Mouse (Mus musculus): Measurements from ENCODE around the gene Patj.

Gene Patj

DNA sequence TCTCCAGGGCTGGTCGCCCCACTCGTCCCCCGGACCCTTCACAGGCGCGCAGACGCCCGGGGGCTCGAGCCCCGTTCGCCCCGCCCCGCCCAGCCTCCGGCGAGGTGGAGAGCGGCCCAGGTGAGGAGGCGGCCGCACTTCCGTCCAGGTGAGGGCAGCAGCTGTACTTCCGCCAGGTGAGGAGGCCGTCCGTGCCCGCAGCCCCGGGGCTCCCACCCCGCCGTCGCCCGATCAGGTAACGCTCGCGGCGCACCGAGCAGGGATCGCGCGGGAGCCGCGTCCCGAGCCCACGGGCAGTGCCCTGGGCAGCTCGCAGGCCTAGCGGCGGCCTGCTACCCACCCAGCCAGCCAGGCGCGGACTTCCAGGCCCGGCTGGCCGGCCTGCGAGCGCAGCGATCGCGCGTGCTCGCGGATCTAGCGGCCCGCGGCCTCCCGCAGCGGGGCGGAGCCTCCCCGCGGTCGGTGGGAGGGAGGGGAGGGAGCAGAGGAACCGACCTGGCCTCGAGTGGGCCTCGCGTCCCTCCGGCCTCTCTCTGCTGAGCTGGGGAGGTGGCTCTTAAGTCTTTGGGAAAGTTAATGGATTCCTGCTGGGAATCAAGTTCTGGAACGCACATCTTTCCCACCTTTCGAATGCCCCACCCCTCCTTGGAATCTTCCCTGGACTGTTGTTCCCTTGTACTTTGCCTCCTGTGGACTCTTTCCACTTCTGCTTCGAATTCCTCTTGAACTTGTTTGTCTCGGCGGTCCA is at the start of gene Patj:
Patj (plus strand) TSS at position 96 of the 748 bp plus-strand sequence.
- WGBS, result 2% methylated on average over 73 of the region's 73 CpGs

DNA sequence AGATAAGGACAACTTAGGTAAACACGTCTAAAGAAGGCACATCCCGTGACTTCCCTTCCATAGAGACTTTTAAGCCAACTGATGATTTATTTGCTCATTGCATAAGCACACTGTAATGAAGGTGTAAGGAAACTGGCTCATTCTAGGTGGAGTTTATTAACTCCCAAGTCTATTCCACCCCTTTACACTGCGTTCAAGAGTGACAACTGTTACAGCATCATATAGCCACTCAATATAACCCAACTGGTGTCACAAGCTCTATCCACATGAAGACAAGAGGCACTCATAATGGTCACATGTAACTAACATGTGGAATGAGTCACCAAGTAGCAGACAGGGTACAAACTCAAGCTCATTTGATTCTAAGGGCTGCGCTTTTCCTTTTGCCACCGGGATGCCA is 47.0 kb upstream of the Patj start:
- 76% methylated on average over 5 of the region's 5 CpGs for WGBS

DNA sequence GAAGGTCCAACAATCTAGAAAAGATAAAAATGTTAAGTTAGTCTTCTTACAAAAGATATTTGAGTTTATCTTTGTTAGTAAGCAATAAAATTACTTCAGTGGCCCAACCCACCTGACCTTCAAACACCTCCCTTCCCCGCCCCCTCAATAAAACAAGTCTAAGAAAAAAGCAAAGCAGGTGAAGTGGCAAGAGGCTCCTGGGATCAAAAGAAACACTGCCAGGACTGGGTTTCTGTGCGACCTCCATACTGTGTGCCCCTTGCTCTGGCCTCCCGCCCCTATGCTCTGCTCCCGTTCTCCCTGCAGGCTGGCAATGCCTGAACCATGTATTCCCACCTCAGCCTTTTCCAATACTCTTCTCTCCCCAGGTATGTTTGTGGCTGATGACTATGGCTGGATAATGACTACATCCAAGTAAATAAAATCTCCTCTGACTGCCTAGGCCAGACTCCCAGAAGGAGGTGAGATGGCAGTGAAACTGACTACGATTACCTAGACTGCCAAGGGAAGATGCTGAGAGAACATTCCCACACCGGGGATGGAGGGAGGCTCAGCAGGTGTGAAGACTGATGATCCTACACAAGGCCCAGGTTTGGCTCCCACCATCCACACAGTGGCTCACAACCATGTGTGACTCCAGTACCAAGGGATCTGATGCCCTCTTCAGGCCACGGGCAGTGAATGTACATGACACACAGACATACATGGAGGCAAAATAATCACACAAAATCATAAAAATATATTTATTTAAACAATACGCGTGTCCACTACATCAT is 37.4 kb upstream of the Patj start:
- WGBS, result 97% methylated on average over 9 of the region's 9 CpGs

DNA sequence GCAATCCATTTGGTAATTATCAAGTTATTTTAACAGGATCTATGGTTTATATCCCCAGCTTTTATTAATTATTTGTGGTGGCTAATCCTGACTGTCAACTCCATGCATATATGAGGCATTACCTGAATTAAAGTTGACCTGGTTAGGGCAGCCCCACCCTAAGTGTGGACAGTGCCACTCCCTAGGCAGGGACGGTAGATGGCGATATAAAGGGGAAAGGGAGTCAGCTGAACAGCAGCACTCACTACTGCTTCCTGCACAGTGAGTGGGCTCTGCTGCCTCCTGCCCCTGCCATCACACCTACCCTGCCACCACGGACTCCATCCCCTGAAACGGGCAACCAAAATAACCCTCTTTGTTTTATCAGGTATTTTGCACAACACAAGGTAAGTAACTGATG is 20.2 kb upstream of the Patj start:
- 63% methylated on average over 4 of the region's 4 CpGs for WGBS

DNA sequence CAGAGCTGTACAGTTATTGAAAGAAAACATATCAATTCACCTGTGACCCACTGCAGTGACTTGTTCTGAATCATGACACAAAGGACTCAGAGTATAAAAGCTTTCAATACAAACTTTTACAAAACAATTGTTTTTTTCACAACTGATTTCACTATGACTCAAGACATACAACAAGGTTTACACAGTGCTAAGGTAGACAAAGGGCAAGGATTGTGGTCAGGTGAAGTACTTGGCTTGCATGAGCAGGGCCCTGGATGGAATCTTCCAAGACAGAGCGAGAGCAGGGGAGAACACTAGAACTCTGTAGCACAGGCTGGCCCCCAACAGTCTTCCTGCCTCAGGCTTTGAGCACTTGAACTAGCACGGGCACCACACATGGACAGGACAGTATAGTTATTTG is 18.6 kb upstream of the Patj start:
- WGBS, result 97% methylated on average over 2 of the region's 2 CpGs

DNA sequence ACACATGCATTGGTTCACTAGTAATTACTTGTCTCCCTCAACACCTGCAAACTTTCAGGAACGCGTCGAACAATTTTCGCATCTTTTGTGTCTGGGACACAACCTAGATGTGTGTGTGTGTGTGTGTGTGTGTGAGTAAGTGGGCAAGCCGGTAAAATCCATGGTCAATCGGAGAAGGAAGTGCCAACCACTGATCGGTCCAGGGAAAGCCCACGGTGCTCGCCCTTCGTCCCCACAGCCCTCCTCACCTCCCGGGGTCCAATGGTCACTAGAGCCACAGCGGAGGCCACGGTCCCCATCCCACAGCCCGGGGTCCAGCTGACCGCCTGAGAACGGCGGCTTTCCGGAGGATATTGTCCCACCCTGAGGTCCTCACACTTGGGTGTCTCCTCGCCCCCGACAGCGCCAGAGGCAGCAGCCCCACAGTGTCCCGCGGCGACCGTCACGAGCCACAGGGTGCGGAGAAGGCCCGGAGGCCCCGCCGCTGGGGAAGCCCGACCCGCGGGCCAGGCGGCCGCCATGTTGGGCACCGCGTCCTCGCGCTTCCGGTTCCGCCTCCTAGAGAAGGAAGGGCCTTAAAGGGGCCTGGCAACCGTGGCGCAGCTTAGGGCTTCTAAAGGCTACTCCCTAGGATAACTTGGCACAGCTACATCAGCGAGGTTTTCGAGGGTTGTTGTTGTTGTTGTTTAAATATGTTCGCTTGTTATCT is 12.7 kb upstream of the Patj start, which contains the start of gene Tm2d1:
Tm2d1 (minus strand) TSS at position 591 of the 709 bp plus-strand sequence.
- WGBS, result under 1% methylated on average over 46 of the region's 46 CpGs

DNA sequence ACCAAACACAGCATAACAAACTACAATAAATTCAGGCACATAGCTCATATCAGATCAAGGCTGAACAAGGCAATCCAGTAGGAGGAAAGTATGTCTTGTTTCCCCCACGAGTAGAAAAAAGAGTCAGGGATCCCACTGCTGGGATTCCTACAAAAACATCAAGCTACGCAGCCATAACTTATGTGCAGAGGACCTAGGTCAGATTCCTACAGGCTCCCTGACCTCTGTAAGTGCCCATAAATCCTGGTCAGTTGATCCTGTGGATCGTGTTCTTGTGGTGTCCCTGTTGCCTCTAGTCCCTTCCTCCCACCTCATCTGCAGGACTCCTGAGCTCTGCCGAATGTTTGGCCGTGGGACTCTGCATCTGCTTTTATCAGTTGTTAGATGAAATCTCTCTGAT is 10.5 kb upstream of the Patj start:
- 81% methylated on average over 5 of the region's 5 CpGs for WGBS

DNA sequence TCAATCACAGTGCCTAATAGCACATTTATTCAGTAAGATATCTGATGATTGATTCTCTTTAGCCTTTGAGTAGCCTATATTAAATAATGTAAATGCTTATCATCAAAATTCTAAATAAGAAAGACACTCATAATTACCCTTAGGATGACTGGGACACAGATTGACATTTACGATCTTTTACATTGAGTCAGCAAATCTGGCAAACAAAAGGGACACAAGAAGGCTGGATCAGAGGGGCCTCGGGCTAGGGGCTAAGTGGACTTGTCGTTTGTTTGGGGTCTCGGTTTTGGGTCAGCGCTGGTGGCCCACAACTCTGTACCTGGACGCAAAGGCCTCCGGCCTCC is 267 bp upstream of the Patj start:
- WGBS, result 8% methylated on average over 7 of the region's 7 CpGs

DNA sequence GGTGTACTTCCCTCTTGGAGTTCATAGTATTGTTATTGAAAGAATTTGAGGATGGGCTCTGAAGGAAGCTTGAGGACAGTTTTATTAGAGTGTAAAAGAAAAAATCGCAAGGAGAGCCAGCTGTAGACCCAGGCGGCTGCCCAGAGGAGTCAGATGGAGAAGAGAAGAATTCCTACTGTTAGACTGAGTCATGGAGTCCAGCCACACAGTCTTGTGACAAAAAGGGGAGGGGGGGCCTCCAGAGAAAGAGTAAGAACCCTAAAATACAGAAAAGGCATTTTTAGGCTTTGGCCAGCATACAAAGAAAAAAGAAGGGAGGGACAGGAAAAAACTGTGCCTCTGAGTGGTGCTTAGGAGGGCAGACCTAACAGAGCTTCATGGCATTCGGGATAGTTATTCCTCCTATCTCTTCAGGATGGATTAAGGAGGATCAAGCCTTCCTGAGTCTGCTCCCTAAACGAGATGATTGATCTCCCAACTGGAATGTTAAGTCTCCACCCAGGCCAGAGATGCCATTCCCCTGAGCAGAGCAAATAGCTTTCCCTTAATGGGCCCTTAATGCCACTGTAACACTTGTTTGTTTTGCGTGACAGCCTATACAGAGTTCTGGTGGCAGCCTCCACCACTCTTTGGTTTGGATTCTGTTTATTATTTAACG is 5.5 kb downstream of the Patj start:
- 64% methylated on average over 6 of the region's 6 CpGs for WGBS

DNA sequence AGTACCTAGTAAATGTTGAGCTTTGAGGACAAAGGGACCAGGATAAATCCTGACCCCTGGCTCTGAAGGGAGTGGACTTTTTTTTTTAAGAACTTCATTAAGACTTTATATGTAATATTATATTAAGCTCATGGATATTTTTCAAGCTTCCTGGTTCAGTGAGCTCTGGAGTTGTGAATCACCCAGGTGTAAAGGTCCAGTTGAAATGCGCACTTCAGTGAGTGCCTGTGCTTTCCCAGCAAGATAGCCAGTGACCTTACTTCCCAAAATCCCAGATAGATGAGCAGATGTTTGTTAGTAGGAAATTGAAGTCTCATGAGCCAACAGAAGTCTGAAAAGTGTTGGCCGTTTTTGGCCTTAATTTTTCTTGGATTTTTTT is 6.0 kb downstream of the Patj start:
- 92% methylated on average over 2 of the region's 2 CpGs for WGBS

DNA sequence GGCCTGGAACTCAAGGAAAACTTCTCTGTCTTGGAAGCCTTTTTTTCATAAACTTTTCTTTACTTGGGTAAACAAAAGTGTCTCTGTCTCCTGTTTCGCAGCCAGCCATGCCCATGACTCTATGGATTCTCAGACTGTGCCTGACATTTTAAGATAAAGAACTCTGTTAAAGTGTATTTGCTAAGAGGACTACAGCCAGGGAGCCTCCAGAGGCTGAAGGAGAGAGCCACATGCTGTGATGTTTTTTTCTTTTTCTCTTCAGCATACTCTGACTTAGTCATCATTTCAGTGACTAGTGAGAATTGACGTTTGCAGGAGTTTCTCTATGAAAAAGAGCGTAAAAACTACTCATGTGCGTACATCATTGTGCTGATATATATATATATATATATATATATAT is 7.9 kb downstream of the Patj start:
- 55% methylated on average over 4 of the region's 4 CpGs for WGBS

DNA sequence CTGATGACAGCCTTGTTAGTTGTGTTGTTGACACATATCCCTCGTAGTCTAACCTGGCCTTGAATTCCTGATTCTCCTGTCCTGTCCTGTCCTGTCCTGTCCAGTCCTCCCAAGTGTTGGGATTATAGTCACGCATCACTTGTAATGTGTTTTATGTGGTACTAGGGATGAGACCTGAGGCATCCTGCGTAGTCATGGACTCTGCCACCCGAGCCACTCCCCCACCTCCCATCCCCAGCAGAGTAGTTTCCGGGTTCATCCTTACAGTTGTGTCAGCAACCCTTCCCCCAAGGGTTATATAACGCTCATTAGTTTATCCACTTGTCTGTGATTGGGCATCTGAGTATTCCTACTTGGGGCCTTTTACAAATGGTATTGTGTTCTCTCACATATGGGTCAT is 8.8 kb downstream of the Patj start:
- WGBS, result 94% methylated on average over 6 of the region's 6 CpGs

DNA sequence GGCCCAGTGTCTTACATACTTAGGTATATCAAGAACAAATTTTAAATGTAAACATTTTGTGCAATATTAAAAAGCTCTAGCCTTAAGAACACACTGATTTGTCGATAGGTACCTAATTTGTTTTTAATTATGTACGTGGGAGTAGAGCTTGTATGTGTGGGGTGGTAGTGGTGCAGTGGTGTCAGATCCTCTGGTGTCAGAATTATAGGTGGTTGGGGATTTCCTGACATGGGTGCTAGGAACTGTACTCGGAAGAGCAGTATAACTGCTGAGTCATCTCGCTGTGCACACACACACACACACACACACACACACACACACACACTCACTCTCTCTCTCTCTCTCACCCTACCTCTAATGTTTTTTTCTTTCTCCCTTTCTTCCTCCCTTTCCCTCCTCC is 12.9 kb downstream of the Patj start:
- whole genome bisulfite sequencing, result 93% methylated on average over 4 of the region's 4 CpGs

DNA sequence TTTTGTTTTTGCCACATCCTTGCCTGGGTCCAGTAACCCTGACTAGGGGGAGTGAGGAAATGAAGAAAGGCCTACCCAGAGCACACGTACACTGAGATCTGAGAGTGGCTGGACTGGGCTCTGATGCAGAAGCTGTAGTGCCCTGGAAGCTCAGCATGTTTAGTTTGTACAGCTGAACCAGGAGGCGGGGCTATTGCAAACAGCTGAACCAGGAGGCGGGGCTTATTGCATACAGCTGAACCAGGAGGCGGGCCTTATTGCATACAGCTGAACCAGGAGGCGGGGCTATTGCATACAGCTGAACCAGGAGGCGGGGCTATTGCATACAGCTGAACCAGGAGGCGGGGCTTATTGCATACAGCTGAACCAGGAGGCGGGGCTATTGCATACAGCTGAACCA is 19.6 kb downstream of the Patj start:
- 97% methylated on average over 8 of the region's 8 CpGs for WGBS

DNA sequence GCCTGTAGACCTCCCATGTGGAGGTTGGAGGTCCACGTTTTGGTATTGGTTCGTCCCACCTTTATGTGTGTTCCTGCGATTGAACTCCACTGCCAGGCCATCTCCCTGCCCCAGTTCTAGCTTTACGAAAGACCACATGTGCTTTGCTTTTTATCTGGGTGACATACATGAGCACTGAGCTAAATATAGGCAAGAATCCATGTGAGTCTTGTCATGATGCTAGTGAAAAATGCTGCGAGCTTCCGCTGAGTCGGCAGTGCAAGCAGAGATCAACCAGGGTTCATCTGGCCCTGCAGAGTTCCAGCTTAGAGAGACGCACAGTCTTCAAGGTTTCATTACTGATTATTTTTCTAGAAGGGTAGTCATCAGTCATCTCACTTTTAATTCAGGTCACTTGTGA is 32.8 kb downstream of the Patj start:
- WGBS, result 84% methylated on average over 8 of the region's 8 CpGs

DNA sequence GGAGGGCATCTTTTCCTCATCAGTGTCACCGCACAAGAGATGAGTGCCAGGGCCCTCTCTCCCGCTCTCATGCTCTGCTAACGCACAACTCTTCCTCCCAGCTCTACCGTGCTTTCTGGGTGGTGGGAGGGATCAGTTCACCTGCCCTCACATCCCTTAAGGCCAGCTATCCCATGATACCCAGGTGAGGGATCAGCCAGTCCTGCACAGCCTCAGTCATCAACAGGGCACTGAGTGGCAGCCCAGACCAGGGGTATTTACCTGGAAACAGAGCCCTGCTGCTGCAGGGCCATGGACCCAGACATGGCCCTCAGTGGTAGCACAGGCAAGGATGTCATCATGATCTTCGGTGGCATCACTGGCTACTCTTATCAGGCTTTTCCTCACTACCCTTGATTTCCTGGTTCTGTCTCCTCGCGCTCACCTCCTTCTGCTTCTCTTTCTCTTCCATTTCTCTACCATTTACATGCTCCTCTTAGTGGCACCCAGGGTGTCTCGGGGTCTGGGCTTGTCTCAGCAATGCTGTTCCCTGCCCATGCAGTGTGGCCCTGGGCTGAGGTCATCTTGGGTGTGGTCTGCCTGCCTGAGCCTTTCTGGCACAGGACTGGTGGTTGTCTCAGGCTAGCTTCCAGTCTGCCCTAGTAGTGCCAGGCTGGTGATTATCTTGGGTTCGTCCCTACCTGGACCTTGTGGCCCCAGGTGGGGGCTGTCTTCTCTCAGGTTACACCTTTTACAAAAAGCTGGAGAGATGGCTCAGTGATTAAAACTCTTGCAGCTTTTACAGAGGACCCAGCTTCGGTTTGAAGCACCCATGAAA is 40.3 kb downstream of the Patj start:
- WGBS, result 93% methylated on average over 10 of the region's 10 CpGs

DNA sequence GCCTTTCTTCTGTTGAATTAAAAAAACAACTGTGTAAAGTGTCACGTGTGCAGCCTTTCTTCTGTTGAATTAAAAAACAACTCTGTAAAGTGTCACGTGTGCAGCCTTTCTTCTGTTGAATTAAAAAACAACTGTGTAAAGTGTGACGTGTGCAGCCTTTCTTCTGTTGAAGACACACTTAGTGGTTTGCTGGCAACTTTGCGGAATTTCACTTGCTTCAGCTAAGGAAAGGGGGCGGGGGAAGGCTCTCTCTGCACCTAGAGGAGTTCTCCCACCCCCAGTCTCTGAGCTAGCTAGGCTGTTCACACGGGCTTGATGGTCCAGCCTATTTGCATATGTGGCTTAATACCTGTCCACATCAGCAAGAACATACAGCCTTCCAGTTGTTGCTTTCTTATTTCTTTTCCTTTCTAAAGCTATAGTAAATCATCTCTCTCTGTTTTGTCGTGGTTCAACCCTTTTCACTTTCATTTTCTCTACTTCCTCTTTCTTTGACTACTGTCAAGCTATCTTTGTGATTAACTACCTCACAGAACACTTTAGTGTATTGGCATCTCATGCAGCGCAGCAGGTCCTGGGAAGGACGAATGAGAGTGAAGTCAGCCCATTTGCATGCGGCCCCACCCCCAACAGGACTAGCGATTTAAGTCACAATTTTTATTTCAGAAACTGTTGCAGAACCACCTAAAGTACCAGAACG is 41.2 kb downstream of the Patj start:
- WGBS, result 52% methylated on average over 12 of the region's 12 CpGs

DNA sequence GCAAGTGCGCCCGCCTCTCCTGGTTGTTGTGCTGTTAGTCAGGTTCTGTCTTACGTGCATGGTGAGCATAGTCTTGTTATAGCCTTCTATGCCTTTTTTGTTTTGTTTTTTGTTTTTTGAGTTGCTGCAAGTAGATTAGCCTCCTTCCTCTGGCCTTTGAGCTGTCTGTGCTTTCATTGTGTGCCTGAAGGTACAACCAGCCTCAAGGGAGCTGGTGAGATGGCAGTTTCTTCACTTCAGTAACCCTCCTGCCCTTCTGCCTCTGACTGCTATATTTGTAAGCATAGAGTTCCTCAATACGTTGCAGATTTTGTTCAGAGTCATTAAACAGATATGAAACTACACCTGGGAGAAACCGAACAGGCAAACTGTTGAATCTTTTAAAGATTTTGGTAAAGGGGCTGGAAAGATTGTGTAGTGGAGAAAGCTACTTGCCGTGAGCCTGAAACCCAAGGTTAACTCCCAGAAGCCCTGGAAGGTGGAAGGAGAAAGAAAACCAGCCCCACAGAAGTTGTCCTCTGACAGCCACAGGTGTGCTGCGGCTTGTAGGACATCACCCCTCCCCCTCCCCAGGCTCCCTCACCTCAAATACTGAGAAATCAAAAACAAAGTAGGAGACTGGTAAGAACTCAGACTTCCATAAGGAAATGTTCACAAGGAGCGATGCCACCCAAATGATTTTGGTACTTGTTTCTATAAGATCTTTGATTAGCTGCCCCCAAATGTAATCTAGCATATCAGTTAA is 43.8 kb downstream of the Patj start:
- WGBS, result 90% methylated on average over 8 of the region's 8 CpGs

DNA sequence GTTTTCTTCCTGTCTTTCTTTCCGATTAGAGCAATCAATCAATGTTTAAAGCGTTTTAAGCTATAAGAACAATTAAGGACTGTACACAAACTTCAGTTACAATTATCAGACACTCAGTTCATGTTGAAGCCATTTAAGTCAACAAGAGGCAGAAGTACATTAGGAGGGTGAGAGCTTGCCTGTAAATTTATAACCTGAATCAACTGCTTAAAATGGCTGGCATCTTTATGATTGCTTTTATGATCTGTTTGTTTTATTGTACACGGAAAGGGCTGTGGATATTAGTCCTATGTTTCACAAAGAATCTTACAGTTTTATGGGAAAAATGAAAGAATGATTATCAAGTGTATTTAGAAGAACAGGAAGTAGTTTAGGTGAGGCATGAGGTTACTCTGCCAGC is 45.7 kb downstream of the Patj start:
- WGBS, result 94% methylated on average over 3 of the region's 3 CpGs
